Mouse (Mus musculus) thymus, adult 2 months (tissue): Measurements from ENCODE around the gene Myo1b. TPM values are rescaled to one million over a fixed set of nuclear protein-coding genes. Genes with fewer than 3 reads are reported as not detected.

Source experiments
- DNase-seq: peaks from one replicate; pipeline ENCODE4 v3.0.0; 2021
- H3K27ac ChIP-seq: fragments of 200-500 bp; 2 replicates; pipeline ENCODE4 v1.5.1; 2012; ENCODE audit warnings: low read length, control low read depth; ENCODE audit not compliant: control insufficient read depth, insufficient read depth
- H3K27me3 ChIP-seq: fragments of 200-500 bp; 2 replicates; pipeline ENCODE4 v1.6.1; 2012; ENCODE audit warnings: mild to moderate bottlenecking, low read length, moderate library complexity, mixed read lengths; ENCODE audit not compliant: control insufficient read depth, insufficient read depth
- H3K36me3 ChIP-seq: fragments of 200-500 bp; 2 replicates; pipeline ENCODE4 v1.6.1; 2012; ENCODE audit warnings: mild to moderate bottlenecking, low read length, moderate library complexity; ENCODE audit not compliant: control insufficient read depth, insufficient read depth
- H3K4me1 ChIP-seq: fragments of 200-500 bp; replicated peaks from 2 replicates; pipeline ENCODE4 v1.6.1; 2012; ENCODE audit warnings: low read length; ENCODE audit not compliant: control insufficient read depth, insufficient read depth
- H3K4me3 ChIP-seq: fragments of 200-500 bp; 2 replicates; pipeline ENCODE4 v1.5.1; 2012; ENCODE audit warnings: mild to moderate bottlenecking, low read length, control low read depth, moderate library complexity; ENCODE audit not compliant: control insufficient read depth, insufficient read depth
- CTCF ChIP-seq: fragments of 200-500 bp; IDR thresholded peaks from 2 replicates; pipeline ENCODE4 v1.5.1; 2012; ENCODE audit warnings: mild to moderate bottlenecking, control low read depth, low read length, moderate library complexity, borderline replicate concordance; ENCODE audit not compliant: control insufficient read depth, poor library complexity, insufficient read depth; ENCODE audit errors: extremely low read depth
- POLR2A ChIP-seq: fragments of 200-500 bp; IDR thresholded peaks from 2 replicates; pipeline ENCODE4 v1.6.1; 2012; ENCODE audit warnings: mild to moderate bottlenecking, low read length, control low read depth, moderate library complexity; ENCODE audit not compliant: control insufficient read depth, poor library complexity, insufficient read depth; ENCODE audit errors: extremely low read depth
- WGBS: fragments of 180-500 bp; shearing (Covaris S2); methylation state at CpG from one replicate; pipeline ENCODE4 v1.1.7; 2018; 5-methylcytosine and 5-hydroxymethylcytosine counted together
- polyA plus RNA-seq: library from polyadenylated mRNA; depleted of rRNA; stranded (reverse); fragments of >200 nt; gene quantifications from 2 replicates; pipeline ENCODE4 v1.2.3, GENCODE M21; 2012

The Myo1b gene
- polyA plus RNA-seq, 1 experiment, result 3.3 TPM

- TF ChIP-seq POLR2A (no peak), CTCF (no peak)
- DNase-seq, result no peak
- 88% methylated on average over 5 of the region's 5 CpGs for WGBS
- Histone ChIP-seq H3K4me1 (no peaks in the 10 kb centered on the region), H3K36me3 (no peaks in the 10 kb centered on the region), H3K27ac (no peak overlapping the region), H3K4me3 (no peak overlapping the region), H3K27me3 (no peaks in the 10 kb centered on the region)
Observed at GRCm38 (mm10) chr1:51739252-51739852, 176.5 kb downstream of the Myo1b start.

- Histone ChIP-seq H3K4me3 (no peak overlapping the region), H3K27ac (no peak overlapping the region), H3K4me1 (no peaks in the 10 kb centered on the region), H3K27me3 (no peaks in the 10 kb centered on the region), H3K36me3 (no peaks in the 10 kb centered on the region)
- TF ChIP-seq POLR2A (no peak), CTCF (no peak)
- 92% methylated on average over 2 of the region's 2 CpGs for WGBS
- DNase-seq, result no peak
Observed at GRCm38 (mm10) chr1:51736822-51737221, 179.0 kb downstream of the Myo1b start.

- H3K36me3 ChIP-seq, result no peaks in the 10 kb centered on the region
- no peak overlapping the region for H3K4me3 ChIP-seq
- no peaks in the 10 kb centered on the region for H3K4me1 ChIP-seq
- 89% methylated on average over 6 of the region's 6 CpGs for WGBS
- no peak for DNase-seq
- no peak overlapping the region for H3K27ac ChIP-seq
- no peak for TF ChIP-seq CTCF
- TF ChIP-seq POLR2A, result no peak
- no peaks in the 10 kb centered on the region for H3K27me3 ChIP-seq
Observed at GRCm38 (mm10) chr1:51734721-51735120, 181.2 kb downstream of the Myo1b start.

- DNase-seq, result no peak
- no peak for TF ChIP-seq CTCF
- no peak for TF ChIP-seq POLR2A
- H3K27me3 ChIP-seq, result no peaks in the 10 kb centered on the region
- H3K36me3 ChIP-seq, result no peaks in the 10 kb centered on the region
- no peaks in the 10 kb centered on the region for H3K4me1 ChIP-seq
- H3K4me3 ChIP-seq, result no peak overlapping the region
- H3K27ac ChIP-seq, result no peak overlapping the region
- 96% methylated on average over 1 of the region's 1 CpGs for WGBS
Observed at GRCm38 (mm10) chr1:51729407-51729806, 186.5 kb downstream of the Myo1b start.

GRCm38 (mm10) chr1:51728816-51729215 lies 187.1 kb downstream of the Myo1b start:
- H3K27me3 ChIP-seq, result no peaks in the 10 kb centered on the region
- 96% methylated on average over 4 of the region's 4 CpGs for WGBS
- TF ChIP-seq POLR2A, result no peak
- TF ChIP-seq CTCF, result no peak
- no peak overlapping the region for H3K27ac ChIP-seq
- no peaks in the 10 kb centered on the region for H3K4me1 ChIP-seq
- no peak for DNase-seq
- no peaks in the 10 kb centered on the region for H3K36me3 ChIP-seq
- no peak overlapping the region for H3K4me3 ChIP-seq

- DNase-seq, result no peak
- Histone ChIP-seq H3K36me3 (no peaks in the 10 kb centered on the region), H3K27ac (no peak overlapping the region), H3K4me1 (no peaks in the 10 kb centered on the region), H3K4me3 (no peak overlapping the region), H3K27me3 (no peaks in the 10 kb centered on the region)
- TF ChIP-seq POLR2A (no peak), CTCF (no peak)
- WGBS, result 90% methylated on average over 9 of the region's 9 CpGs
Observed at GRCm38 (mm10) chr1:51719897-51720673, 195.8 kb downstream of the Myo1b start.

- WGBS, result 92% methylated on average over 2 of the region's 2 CpGs
- H3K27me3 ChIP-seq, result no peaks in the 10 kb centered on the region
- TF ChIP-seq POLR2A, result no peak
- no peak for TF ChIP-seq CTCF
- no peak overlapping the region for H3K27ac ChIP-seq
- H3K4me1 ChIP-seq, result no peaks in the 10 kb centered on the region
- H3K4me3 ChIP-seq, result no peak overlapping the region
- no peak for DNase-seq
- no peaks in the 10 kb centered on the region for H3K36me3 ChIP-seq
Observed at GRCm38 (mm10) chr1:51710831-51711230, 205.0 kb downstream of the Myo1b start.
